Mouse (Mus musculus) left cerebral cortex, postnatal 14 days (tissue): ENCODE measurements at regions not wholly inside any gene's neighbourhood (a gene's known extent, or its start where the extent isn't known, plus 50 kb on each side); places are given as distances from the start of the nearest gene placed in this dataset.

ENCODE experiments used
- DNase-seq, 2 experiments: peaks; one replicate each; pipeline ENCODE4 v3.0.0; 2021 to 2022; ENCODE audit warnings: low spot score in 2 of 2, mixed read lengths in 1 of 2
- intact Hi-C: fragments of 180-260 bp; cut with DNase I; formaldehyde crosslinking; loops from one replicate; pipeline ENCODE4 v1.15.1; 2025

DNA sequence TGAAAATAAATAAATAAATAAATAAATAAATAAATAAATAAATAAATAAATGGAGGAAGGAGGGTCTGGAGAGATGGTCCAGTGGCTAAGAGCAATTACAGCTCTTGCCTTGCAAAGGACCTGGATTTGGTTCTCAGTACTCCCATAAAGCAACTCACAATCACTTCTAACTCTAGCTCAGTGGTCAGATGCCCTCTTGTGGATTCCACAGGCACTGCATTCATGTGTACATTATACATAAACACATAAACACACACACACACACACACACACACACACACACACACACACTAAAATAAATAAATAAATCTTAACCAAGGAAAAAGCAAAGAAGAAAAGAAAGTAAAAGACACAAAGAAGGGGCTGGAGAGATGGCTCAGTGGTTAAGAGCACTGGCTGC, 74.2 kb upstream of the Dhx40 start:
- intact Hi-C loops, result no loop called here
- DNase-seq, result no peak

DNA sequence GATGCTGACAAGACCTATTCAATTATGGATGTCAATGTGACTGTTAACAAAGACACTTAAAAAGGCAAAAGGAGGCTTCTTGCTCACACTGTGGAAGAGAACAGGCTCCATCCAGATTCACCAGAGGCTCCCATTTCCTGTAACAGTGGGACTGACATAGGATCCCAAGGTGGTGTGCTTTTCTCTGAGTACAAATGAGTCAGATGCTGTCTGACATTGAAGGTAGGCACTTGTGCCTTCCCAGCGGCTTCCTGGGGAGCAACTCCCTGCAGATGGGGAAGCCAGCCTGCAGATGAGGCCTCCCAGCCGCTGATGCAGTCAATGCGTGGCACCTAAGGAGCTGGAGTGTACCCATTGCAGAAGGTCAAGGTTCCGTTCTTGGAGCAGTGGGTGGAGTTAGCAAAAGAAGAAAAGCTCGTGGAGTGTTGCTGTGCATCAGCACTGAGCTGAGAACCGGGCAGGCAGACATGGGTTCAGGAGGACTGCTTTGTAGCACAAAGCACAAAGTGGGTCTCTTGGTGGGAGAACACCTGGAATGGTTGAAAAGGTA, 71.9 kb upstream of the Dhx40 start:
- intact Hi-C loops, result no loop called here
- DNase-seq, result no peak

- no peak for DNase-seq
- intact Hi-C loops, result no loop called here
Observed at GRCm38 (mm10) chr11:86878327-86879065, 71.0 kb upstream of the Dhx40 start.

DNA sequence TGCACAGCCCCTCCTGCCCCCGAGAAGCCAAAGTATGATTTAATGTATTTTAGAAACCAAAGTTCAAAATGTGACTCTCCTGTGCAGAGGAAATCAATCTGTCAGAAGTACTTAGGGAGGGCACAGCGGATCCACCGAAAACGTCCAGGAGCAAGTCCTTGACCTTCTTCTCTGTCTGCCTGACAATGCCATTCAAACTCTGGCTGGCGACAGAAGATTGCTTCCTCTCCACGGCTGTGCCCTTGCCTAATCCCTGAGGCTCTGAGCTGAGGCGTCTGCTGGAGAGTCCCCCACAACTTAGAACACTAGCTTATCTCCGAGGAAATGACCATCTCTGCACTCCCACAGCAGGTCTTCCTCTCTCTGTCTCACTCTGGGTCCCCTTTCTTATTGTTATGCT, 69.0 kb upstream of the Dhx40 start:
- no peak for DNase-seq
- intact Hi-C loops, result no loop called here

GRCm38 (mm10) chr11:86875738-86876137, 68.2 kb upstream of the Dhx40 start:
- intact Hi-C loops, result no loop called here
- no peak for DNase-seq

DNA sequence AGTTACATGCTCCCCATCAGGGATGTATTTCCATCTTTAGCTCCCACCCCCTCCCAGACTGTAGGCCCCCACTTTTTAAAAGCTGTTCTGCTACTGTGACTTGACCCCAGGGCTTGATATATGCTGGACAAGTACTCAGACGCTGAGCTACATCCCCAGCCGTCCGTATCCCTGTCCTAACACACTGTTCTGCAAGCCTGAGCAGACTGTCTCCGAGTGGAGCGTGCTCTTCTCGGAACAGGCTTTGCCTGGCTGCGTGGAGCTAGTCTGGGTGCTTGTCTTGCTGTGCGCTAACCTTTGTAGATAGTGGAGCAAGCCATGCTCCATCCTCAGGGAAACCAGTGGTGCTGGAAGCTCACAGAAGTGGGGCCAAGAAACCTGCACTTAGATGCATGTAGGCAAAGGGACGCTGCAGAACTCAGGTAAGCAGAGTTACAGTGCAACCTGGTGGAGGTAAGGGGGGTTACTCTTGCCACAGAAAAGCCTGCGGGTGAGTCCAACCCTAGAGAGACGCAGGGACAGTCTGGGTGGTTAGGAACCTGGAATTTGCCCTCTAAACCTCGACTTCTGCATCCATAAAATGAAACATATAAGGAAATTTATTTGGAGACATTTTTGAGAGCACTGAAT, 67.2 kb upstream of the Dhx40 start:
- DNase-seq, result peak in 1 of 2 experiments; percentile 63
- intact Hi-C loops, result no loop called here

- no peak for DNase-seq
- intact Hi-C loops, result no loop called here
Observed at GRCm38 (mm10) chr11:86873406-86873700, 65.8 kb upstream of the Dhx40 start.

- intact Hi-C loops, result no loop called here
- no peak for DNase-seq
Observed at GRCm38 (mm10) chr11:86872537-86873405, 65.2 kb upstream of the Dhx40 start.

DNA sequence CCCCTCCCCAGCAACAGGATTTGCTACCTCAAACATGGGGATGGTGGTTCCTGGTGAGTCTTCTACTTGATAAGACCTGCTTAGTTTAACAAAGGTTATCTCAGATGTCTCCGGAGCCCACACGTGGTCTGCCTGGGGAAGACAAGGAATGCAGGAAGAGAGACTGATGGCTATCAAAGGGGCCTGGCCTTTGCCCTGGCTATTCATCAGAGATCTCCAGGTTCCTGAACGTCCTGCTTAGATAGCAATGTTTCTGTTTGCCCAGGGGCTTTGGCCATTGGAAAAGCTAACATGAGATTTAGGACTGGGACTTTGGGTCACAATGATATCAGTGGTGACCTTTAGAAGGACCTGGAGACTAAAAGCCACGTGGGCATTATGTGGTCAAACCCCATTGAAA, 64.2 kb upstream of the Dhx40 start:
- intact Hi-C loops, result no loop called here
- DNase-seq, result no peak

DNA sequence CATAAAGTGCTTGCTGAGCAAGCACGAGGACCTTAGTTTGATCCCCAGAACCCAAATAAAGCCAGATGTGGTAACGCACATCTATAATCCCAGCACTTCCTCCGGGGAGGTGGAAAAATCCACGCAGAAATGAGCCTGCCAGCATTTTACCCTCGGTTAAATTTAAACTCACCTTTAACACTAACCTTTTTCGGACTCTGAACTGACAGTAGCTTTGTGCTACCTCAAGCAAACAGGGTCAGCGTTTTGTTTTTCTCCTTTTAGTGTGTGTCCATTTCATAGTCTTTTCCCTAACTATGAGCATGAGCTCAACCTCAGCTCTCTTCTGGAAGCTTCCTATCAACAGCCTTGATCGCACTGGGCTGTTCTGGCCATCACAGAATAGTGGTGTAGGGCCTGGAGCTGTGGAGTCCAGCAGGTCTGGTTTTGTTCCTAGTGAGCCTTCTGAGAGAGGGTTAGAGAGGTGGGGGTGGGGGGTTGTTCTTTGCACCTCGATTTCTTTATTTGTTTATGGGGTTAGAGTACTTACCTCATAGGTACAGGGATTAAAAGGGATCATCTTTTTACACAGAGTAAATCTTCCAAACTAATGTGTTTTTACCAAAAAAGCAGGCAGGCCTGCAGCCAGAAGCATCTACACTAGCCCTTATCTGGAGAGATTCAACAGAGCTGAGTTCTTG, 63.1 kb upstream of the Dhx40 start:
- DNase-seq, result no peak
- intact Hi-C loops, result no loop called here

DNA sequence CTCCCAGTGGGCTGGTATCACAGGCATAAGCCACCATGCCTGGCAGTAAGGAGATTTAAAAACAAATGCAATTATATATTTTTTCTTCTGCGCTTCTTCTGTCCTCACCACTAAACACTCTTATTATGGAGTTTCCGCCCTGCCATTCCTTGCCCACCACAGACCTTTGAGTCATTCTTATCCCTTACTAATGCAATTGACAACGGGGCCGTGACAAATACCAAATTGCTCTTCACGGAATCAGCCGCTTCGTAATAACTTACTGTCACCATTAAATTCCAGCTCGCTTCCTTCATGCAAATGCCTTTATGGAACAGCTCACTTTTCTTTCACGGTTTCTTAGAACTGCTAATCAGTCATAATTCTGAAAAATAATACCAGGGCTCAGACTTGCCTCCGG, 59.4 kb upstream of the Dhx40 start:
- intact Hi-C loops, result no loop called here
- no peak for DNase-seq

DNA sequence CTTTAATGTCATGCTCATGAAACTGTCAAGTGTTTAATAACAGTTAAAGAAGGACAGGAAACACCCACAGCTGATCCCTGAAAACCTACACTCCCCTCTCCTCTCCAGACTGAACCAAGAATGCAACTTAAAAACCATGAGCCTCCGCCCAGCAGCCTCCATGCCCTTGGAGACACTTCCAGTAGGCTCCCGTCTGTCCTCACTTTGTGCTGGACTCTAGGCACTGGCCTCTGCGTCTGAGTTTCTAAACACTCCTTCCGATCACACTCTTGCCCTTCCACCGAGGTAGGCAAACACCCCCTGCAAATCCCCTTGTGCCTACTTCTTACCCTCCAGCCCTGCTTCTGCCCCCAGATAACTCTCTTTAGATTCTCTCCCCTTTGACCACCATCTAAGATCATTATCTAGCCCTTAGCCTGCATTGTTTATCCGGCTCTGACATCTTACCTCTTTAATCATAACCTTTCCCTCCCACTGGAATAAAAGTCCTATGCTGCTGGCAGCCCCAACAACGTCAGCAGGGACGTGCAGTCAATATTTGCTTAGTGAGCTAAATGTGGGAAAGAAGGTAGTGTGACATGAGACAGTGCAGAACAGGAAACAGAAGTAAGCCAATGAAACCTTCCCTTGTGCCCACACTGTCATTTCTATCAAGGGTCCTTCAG, 52.5 kb upstream of the Dhx40 start:
- intact Hi-C loops, result no loop called here
- DNase-seq, result no peak

DNA sequence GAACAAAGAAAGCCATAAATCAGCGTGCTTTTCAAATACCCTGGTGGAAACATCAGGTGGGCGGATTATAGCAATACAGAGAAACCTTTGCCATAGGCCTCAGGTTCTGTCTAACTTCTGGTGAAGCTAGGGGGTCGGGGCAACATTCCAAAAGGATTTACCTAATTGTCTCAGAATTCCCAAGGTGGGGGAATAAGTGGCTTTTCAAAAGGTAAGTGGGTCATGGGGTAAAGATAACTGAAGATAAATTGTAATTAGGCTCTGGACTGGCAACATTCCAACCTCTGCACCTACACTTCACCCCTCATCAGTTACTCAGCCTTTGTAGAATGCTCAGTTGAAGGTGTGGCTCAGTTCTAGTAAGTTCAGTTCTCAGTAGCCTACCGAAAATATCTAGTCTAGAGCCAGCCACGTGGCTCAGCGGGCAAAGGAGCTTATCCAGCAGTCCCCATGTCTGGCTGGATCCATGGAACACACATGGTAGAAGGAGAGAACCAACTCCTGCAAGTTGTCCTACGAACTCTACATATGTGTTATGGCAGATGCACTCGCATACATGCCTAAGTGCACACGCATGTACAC, 51.8 kb upstream of the Dhx40 start:
- intact Hi-C loops, result no loop called here
- DNase-seq, result no peak

DNA sequence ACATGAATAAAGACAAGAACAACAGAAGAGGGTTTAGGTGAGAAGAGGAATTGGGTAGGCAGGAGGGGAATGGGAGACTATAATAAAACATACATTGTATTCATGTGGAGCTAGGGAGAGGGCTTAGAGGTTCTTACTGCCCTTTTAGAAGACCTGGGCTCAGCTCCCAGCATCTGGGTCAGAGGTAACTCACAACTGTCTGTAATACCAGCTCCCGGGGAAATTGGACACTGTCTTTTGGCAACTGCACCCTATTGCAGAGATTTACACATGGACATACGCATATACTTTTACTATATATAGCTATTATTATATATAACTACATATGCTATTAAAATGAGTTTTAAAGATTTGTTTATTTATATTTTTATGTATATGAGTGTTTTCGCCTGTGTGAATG, 50.7 kb upstream of the Dhx40 start:
- no peak for DNase-seq
- intact Hi-C loops, result no loop called here
